Mouse (Mus musculus) granulocyte monocyte progenitor cell, adult 5-6 weeks (primary cell): ENCODE measurements at regions not wholly inside any gene's neighbourhood (a gene's known extent, or its start where the extent isn't known, plus 50 kb on each side); places are given as distances from the start of the nearest gene placed in this dataset.

Source experiments
- ATAC-seq: replicated peaks from 2 replicates; pipeline ENCODE4 v1.8.0; 2016; ENCODE audit warnings: mild to moderate bottlenecking, moderate TSS enrichment, inconsistent platforms; ENCODE audit not compliant: poor library complexity, severe bottlenecking

DNA sequence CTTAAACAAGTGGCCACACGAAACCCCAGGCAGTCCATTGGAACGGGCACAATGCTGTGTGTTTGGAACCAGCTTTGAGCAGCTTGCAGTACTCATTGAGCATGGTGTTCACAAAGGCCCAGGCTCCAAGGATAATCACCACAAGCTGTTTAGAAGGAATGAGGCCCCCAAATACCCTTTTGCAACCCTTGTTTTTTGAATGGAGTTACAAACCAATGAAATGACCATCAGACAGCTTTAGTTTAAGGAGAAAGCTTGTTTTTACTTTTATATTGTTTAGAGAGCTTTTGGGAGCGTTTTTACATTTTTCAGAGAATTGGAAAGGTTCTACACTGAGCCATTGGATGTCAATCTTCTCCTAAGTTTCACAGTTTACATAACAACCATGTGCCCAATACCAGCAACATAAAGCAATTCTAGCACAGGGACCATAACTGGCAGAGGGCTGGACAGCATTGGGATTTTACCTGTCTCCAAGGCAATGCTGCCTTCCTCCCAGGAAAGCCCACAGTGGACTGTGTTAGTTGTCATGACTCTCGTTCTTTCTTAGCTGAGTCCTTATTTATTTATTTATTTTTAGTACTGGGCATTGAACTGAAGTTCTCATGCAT, 745.1 kb upstream of the Lrrc6 start:
- ATAC-seq, result no peak

DNA sequence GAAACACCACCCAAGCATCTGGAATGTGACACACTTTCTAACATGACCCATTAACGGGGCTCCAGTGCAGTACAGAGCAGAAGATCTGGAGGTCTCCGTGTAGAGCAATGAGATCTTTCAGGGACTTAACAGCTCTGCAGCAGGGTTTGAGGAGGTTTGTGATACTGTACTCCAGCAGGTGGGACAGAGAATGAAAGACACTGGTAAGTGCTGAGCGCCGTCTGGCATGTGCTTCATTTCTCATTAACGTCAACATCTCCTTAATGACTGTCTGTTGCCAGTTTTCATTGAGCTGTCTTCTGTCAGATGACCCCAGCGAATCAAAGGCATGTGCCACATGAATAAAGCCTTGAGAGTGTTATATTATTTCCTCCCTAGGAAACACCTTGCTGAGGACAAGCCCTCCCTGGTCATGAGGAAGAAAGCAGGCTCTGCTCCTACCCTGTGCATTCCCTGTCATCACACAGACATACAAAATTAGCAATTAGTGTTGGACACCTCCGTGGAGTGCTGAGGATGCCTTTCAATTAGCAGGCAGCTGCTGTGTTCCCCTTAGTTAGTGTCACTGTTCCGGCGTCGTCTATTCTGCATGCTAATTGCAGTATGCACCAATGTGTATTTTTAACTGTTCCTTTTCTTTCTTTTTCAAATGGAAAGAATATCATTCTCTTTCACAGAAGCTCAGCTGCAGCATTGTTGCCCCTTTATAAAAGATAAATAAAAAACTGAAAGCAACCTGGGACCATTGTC, 744.4 kb upstream of the Lrrc6 start:
- no peak for ATAC-seq

- peak; percentile 97 for ATAC-seq
These were observed 734.5 kb upstream of the Lrrc6 start for GRCm38 (mm10) chr15:67235107-67235785.

GRCm38 (mm10) chr15:67229359-67229758, 728.6 kb upstream of the Lrrc6 start:
- ATAC-seq, result peak; percentile 80

GRCm38 (mm10) chr15:67228633-67229032, 727.9 kb upstream of the Lrrc6 start:
- ATAC-seq, result no peak

DNA sequence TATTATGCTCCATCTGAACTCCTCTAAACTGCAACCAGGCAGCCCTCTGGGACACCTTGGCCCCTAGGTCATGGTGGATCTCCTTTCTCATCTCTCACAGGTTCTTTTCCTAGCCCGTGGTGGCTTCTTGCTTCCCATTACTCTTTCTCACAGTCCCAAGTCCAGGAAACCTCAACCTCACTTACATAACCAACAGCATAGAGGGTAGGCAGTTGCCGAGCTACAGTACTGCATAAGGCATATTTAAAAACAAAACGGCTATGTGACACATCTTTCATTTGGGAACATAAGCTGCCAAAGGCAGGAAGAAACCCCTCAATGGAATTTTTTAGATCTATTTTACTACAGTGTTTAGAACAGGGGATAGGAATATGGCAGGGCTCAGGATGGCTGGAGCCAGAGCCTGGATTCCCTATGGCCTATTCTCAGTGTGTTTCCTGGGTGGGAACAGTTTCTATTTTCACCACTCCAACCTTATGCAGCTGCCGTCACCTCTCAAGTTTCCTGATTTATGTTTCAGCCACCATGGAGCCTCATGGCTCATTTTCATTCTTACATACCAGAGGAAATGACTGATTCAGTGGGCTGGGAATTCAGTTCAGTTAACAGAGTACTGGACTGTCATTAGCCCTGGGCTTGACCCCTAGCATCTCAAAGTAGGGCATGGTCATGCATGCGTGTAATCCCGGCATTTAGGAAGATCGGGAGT, 726.9 kb upstream of the Lrrc6 start:
- no peak for ATAC-seq

- ATAC-seq, result no peak
These were observed 726.2 kb upstream of the Lrrc6 start for GRCm38 (mm10) chr15:67226900-67227299.
